Mouse (Mus musculus) ES-E14 (cell line): Measurements from ENCODE around the gene Pik3r2. TPM values are rescaled to one million over a fixed set of nuclear protein-coding genes. Genes with fewer than 3 reads are reported as not detected.

Experiments used
- DNase-seq: peaks from one replicate; pipeline ENCODE4 v3.0.0-alpha.2; 2013; ENCODE audit warnings: low read depth, low spot score
- H3K27ac ChIP-seq: 2 replicates; pipeline ENCODE4 v1.5.1; 2012; ENCODE audit warnings: low read depth, mild to moderate bottlenecking, low read length, moderate library complexity, mixed read lengths; ENCODE audit not compliant: poor library complexity, insufficient read depth, severe bottlenecking
- H3K36me3 ChIP-seq: 2 replicates; pipeline ENCODE4 v1.6.1; 2012; ENCODE audit warnings: mild to moderate bottlenecking, low read length, moderate library complexity, mixed read lengths; ENCODE audit not compliant: control insufficient read depth, poor library complexity, insufficient read depth, severe bottlenecking
- H3K4me1 ChIP-seq, 2 experiments: fragments of 150-350 bp in 1 of 2; sonication (generic) in 1 of 2; 2 replicates each; pipeline ENCODE4 v1.6.1; 2012; ENCODE audit warnings: low read length in 2 of 2, mild to moderate bottlenecking in 1 of 2, mixed read lengths in 1 of 2; ENCODE audit not compliant: control insufficient read depth in 2 of 2, insufficient read depth in 2 of 2, poor library complexity in 1 of 2
- H3K4me3 ChIP-seq, 2 experiments: fragments of 150-350 bp in 1 of 2; sonication (generic) in 1 of 2; 2 replicates each; pipeline ENCODE4 v1.5.1; 2012; ENCODE audit warnings: low read length in 2 of 2, low read depth in 1 of 2, mild to moderate bottlenecking in 1 of 2, mixed read lengths in 1 of 2; ENCODE audit not compliant: insufficient read depth in 1 of 2, poor library complexity in 1 of 2, severe bottlenecking in 1 of 2
- H3K9ac ChIP-seq: 2 replicates; pipeline ENCODE4 v1.6.1; 2012; ENCODE audit warnings: low read depth, mild to moderate bottlenecking, low read length, mixed read lengths; ENCODE audit not compliant: poor library complexity, insufficient read depth, severe bottlenecking
- H3K9me3 ChIP-seq: fragments of 150-350 bp; sonication (generic); 2 replicates; pipeline ENCODE4 v1.6.1; 2012; ENCODE audit warnings: low read depth, mild to moderate bottlenecking, low read length; ENCODE audit not compliant: control insufficient read depth, insufficient read depth
- CHD2 ChIP-seq: IDR thresholded peaks from 2 replicates; pipeline ENCODE4 v1.6.1; 2014; ENCODE audit warnings: mild to moderate bottlenecking, low read depth, low read length, inconsistent platforms
- HCFC1 ChIP-seq: IDR thresholded peaks from 2 replicates; pipeline ENCODE4 v1.6.1; 2012; ENCODE audit warnings: low read length, inconsistent platforms, borderline replicate concordance; ENCODE audit not compliant: insufficient read depth
- MAFK ChIP-seq: IDR thresholded peaks from 2 replicates; pipeline ENCODE4 v1.6.1; 2014; ENCODE audit warnings: mild to moderate bottlenecking, low read depth, low read length, inconsistent platforms; ENCODE audit not compliant: insufficient read depth
- ZC3H11A ChIP-seq: IDR thresholded peaks from 2 replicates; pipeline ENCODE4 v1.6.1; 2012; ENCODE audit warnings: low read depth, mild to moderate bottlenecking, inconsistent platforms, low read length, borderline replicate concordance
- ZNF384 ChIP-seq: IDR thresholded peaks from 2 replicates; pipeline ENCODE4 v1.6.1; 2012; ENCODE audit warnings: low read depth, low read length, inconsistent platforms
- in situ Hi-C, 2 experiments: fragments of 600-800 bp; cut with MboI; formaldehyde crosslinking; loops; one replicate each; pipeline ENCODE4 v1.15.1; 2025; ENCODE audit warnings: low sequenced_read_pairs in 2 of 2, inconsistent platforms in 1 of 2; ENCODE audit not compliant: unreplicated experiment in 2 of 2
- total RNA-seq: library from RNA; depleted of rRNA; stranded (reverse); fragments of 300-350 nt; gene quantifications from 2 replicates; pipeline ENCODE4 v1.2.3, GENCODE M21; 2012

Gene Pik3r2
- total RNA-seq, 1 experiment, result 52.7 TPM

GRCm38 (mm10) chr8:70755661-70756475, 20.6 kb downstream of the Pik3r2 start:
- no peak for DNase-seq
- H3K27ac ChIP-seq, result no peak overlapping the region
- H3K9ac ChIP-seq, result no peak overlapping the region
- peaks cover 3% of the 10 kb centered on the region; the same call in 1 of the 2 replicates for H3K36me3 ChIP-seq
- in situ Hi-C loops, result loop anchor here in 1 of 2 experiments (5.0 kb wide), 1 partner anchor 39 kb away; the partner anchor contains the start of gene Gm3336
- H3K9me3 ChIP-seq, result no peaks in the 10 kb centered on the region
- H3K4me1 ChIP-seq, result peaks cover 6 to 15% of the 10 kb centered on the region in 2 experiments; a peak in 3 of 4 replicates
- no peak overlapping the region; a peak in 1 of 4 replicates for H3K4me3 ChIP-seq
- TF ChIP-seq HCFC1 (no peak), ZNF384 (no peak), CHD2 (no peak)

DNA sequence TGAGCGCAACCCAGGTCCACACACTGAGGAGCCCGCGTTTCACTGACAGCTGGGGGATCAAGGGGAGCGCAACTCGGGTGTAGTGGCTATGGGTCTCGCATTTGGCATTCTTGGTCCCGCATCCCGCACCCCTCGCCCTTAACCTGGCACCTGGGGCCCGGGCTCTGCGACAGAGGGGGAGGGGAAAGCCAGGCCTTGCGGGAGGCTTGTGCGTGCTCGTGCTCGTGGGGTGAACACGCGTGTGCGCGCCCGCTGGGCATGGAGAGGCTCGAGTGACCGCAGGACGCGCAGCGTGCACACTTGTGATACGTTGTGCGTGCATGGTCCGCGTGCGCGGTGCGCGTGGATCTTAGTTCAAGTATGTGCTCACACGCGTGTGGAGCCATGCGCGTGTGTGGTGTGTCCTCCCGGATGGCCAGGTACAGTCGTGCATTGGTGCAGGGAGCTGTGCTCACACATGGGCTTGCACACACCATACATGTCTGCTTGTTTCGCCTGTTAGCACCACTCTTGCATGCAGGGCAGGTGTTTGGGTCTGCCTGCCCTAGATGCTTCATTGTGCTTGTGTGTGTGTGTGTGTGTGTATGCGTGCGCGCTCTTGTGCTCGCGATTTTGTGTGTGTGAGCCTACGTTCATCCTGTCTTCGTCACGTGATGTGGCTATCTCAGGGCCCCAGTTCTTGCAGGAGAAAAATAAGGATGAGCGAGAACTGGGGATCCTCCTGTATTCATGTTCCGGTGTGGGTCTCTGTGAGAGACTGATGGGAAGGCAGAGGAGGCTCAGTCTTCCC, 21.4 kb downstream of the Pik3r2 start:
- Histone ChIP-seq H3K9me3 (no peaks in the 10 kb centered on the region), H3K36me3 (peaks cover 3% of the 10 kb centered on the region; the same call in 1 of the 2 replicates), H3K4me3 (peak overlapping the region; percentile 70 to 90), H3K4me1 (peaks cover 6 to 15% of the 10 kb centered on the region in 2 experiments; a peak in 3 of 4 replicates), H3K27ac (no peak overlapping the region), H3K9ac (peak overlapping the region; percentile 49)
- in situ Hi-C loops, result loop anchor here (5.0 kb wide), 1 partner anchor 38 kb away; the partner anchor contains the start of gene Gm3336 (in 2 of the 2)
- no peak for TF ChIP-seq ZNF384
- TF ChIP-seq MAFK, result no peak
- TF ChIP-seq CHD2, result no peak
- TF ChIP-seq ZC3H11A, result no peak
- no peak for TF ChIP-seq HCFC1
- DNase-seq, result no peak

DNA sequence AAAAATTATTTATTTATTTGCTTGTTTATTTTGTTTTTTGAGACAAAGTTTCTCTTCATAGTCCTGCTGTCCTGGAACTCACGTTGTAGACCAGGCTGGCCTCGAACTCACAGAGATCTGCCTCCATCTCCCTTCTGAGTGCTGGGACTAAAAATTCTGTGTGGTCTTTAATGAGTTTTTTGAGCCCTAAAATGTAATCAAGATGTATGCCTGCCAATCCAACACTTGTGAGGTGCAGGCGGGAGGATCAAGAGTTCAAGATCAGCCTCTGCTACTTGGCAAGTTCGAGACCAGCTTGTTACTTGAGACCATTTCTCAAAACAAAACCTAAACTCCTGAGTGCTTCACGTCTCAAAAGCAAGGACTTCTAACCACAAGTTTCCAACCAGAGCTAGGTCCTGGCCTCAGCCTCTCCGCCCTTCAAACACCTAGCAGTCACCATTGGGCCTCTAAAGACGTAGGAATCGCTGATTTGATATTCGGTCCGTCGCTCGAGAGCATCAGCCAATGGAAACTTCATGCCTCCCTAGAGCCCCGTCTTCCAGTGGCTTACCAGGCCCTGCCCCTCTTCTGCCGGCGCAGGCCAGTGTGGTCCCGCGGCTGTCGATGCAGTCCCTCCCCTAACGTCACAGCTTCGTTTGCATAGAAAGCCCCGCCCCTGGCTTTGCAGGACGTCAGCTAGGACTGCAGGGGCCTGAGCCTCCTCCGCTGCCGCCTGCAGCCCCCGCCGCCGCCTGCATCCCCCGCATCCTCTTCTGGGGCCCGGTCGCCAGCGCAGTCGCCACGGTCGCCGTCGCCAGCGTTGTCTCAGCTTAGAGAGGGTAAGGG, 22.3 kb downstream of the Pik3r2 start, which contains the start of gene Rab3a:
TSS of gene Rab3a (plus strand) at position 637 of the 828 bp plus-strand sequence.
- H3K4me1 ChIP-seq, result peaks cover 4 to 13% of the 10 kb centered on the region in 2 experiments; a peak in 3 of 4 replicates
- peak; percentile 92 for TF ChIP-seq CHD2
- no peak for TF ChIP-seq ZNF384
- peak within 1 kb of the TSS; percentile 70 to 90 for H3K4me3 ChIP-seq
- in situ Hi-C loops, result loop anchor here in 1 of 2 experiments (5.0 kb wide), 1 partner anchor 37 kb away; the partner anchor contains the start of gene Gm3336
- no peaks in the 10 kb centered on the region for H3K9me3 ChIP-seq
- peak; percentile 95 for DNase-seq
- H3K27ac ChIP-seq, result no peak within 1 kb of the TSS
- H3K9ac ChIP-seq, result peak within 1 kb of the TSS; percentile 49
- peaks cover 3% of the 10 kb centered on the region; the same call in 1 of the 2 replicates for H3K36me3 ChIP-seq

GRCm38 (mm10) chr8:70753151-70753550, 23.4 kb downstream of the Pik3r2 start:
- peak overlapping the region; percentile 42 to 56 for H3K4me3 ChIP-seq
- H3K4me1 ChIP-seq, result peaks cover 2 to 12% of the 10 kb centered on the region in 2 experiments; a peak in 2 of 4 replicates
- no peaks in the 10 kb centered on the region for H3K9me3 ChIP-seq
- no peak overlapping the region for H3K27ac ChIP-seq
- no peak for DNase-seq
- H3K9ac ChIP-seq, result peak overlapping the region; percentile 33; the same call in 1 of the 2 replicates
- in situ Hi-C loops, result loop anchor here in 1 of 2 experiments (5.0 kb wide), 1 partner anchor 36 kb away; the partner anchor contains the start of gene Gm3336
- no peaks in the 10 kb centered on the region; the same call in 1 of the 2 replicates for H3K36me3 ChIP-seq
- TF ChIP-seq MAFK, result no peak
- no peak for TF ChIP-seq HCFC1
- TF ChIP-seq ZC3H11A, result no peak
- TF ChIP-seq ZNF384, result no peak
- no peak for TF ChIP-seq CHD2
